ENCODE assay signal across 23 mouse cellular contexts in the genomic region with DNA sequence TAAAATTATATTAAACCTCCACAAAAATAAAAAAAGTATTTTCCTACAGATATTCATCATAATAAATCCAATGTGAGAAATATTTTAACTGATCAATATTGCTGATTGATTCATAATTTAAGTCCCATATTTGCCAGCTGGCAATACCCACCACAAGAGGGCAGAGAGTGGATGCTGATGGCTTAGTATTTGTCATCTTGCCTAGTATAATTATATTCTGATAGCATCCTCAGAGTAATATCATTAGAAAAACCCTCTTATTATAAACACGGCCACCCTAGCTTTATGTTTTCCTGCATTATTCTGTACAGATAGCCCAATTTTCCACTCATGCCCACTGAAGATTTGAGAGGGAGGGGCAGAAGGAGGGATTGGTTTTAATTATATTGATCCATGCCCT.
A peak's percentile ranks its signal among the peaks of the same experiment; 100 is the strongest.
DNase-seq lines count a peak whose midpoint lies in the region; ATAC-seq and TF ChIP-seq lines count a peak whose summit lies in the region.
"Had no signal": no experiment of that assay in that cellular context is flagged by ENCODE, and none has a peak within 500 bp of the region (broad histone marks: within the 10 kb centered on the region; RNA-seq: fewer than 3 reads in every experiment).

No protein-coding gene starts in this region.

- no peak for ATAC-seq in hindbrain, embryonic 14.5 days (ENCODE audit: low FRiP score)
- ATAC-seq in hindbrain, embryonic 16.5 days = no peak
- no peak for ATAC-seq in lung, embryonic 14.5 days (ENCODE audit: insufficient read depth)
- no peak for ATAC-seq in forebrain, postnatal 0 days
- ATAC-seq: activated CD4-positive, CD25-positive, alpha-beta regulatory T cell, adult 4 months; intestine, postnatal 0 days; liver, embryonic 12.5 days had no signal

- no peaks in the 10 kb centered on the region for H3K27me3 ChIP-seq in cerebellum, adult 2 months (ENCODE audit: control insufficient read depth, insufficient read depth, low read length)
- H3K27me3 ChIP-seq in hindbrain, embryonic 14.5 days (ENCODE audit: control insufficient read depth, insufficient read depth, low read length) = no peaks in the 10 kb centered on the region
- H3K27me3 ChIP-seq in hindbrain, embryonic 16.5 days (replicated peaks; ENCODE audit: control insufficient read depth, insufficient read depth, low read length) = no peaks in the 10 kb centered on the region
- H3K27me3 ChIP-seq in lung, embryonic 14.5 days (ENCODE audit: insufficient read depth, low read length) = no peaks in the 10 kb centered on the region
- no peaks in the 10 kb centered on the region for H3K27me3 ChIP-seq in forebrain, postnatal 0 days (ENCODE audit: insufficient read depth, low read length)
- H3K27me3 ChIP-seq: embryonic facial prominence, embryonic 12.5 days; hindbrain, embryonic 15.5 days; kidney, embryonic 15.5 days; limb, embryonic 13.5 days; liver, embryonic 12.5 days; neural tube, embryonic 15.5 days had no signal

- no peaks in the 10 kb centered on the region for H3K4me1 ChIP-seq in cerebellum, adult 2 months (ENCODE audit: control insufficient read depth, insufficient read depth, low read length)
- no peaks in the 10 kb centered on the region for H3K4me1 ChIP-seq in hindbrain, embryonic 14.5 days (replicated peaks; ENCODE audit: control insufficient read depth, insufficient read depth, low read length)
- H3K4me1 ChIP-seq in hindbrain, embryonic 16.5 days (ENCODE audit: control insufficient read depth, insufficient read depth, low read depth, low read length) = no peaks in the 10 kb centered on the region
- H3K4me1 ChIP-seq in lung, embryonic 14.5 days (ENCODE audit: insufficient read depth) = no peaks in the 10 kb centered on the region
- no peaks in the 10 kb centered on the region for H3K4me1 ChIP-seq in forebrain, postnatal 0 days (ENCODE audit: insufficient read depth)
- H3K4me1 ChIP-seq: embryonic facial prominence, embryonic 12.5 days; hindbrain, embryonic 15.5 days; kidney, embryonic 15.5 days; limb, embryonic 13.5 days; liver, embryonic 12.5 days; neural tube, embryonic 15.5 days had no signal

- H3K27ac ChIP-seq in cerebellum, adult 2 months (ENCODE audit: insufficient read depth, low read length) = no peak overlapping the region
- no peak overlapping the region for H3K27ac ChIP-seq in hindbrain, embryonic 14.5 days
- H3K27ac ChIP-seq in hindbrain, embryonic 16.5 days (ENCODE audit: low read depth, low read length) = no peak overlapping the region
- no peak overlapping the region for H3K27ac ChIP-seq in lung, embryonic 14.5 days (ENCODE audit: low read depth)
- no peak overlapping the region for H3K27ac ChIP-seq in forebrain, postnatal 0 days (ENCODE audit: low read depth, low read length)
- H3K27ac ChIP-seq: embryonic facial prominence, embryonic 12.5 days; hindbrain, embryonic 15.5 days; kidney, embryonic 15.5 days; limb, embryonic 13.5 days; liver, embryonic 12.5 days; neural tube, embryonic 15.5 days had no signal

- DNase-seq in cerebellum, postnatal 10 days = peak; percentile 14 to 30
- DNase-seq in cerebellum, adult 2 months = no peak
- DNase-seq in hindbrain, embryonic 14.5 days (ENCODE audit: low spot score) = peak; percentile 42
- no peak for DNase-seq in lung, embryonic 14.5 days
- DNase-seq in lung, adult 18-20 months = no peak
- peak; percentile 36 for DNase-seq in forebrain, postnatal 0 days
- DNase-seq in right cerebral cortex, postnatal 25 days = no peak
- DNase-seq: adrenal gland, adult 8-10 months; cerebellum, adult 9-10 months; gastrocnemius, postnatal 36 days; heart, postnatal 36 days; kidney, postnatal 4 days; lung, adult 2 months; lung, postnatal 4 days had no signal

- TF ChIP-seq POLR2A in cerebellum, adult 2 months (IDR thresholded peaks at IDR 0.05; ENCODE audit: borderline replicate concordance, insufficient read depth, low read length) = no peak

- H3K4me3 ChIP-seq in cerebellum, adult 2 months (replicated peaks; ENCODE audit: insufficient read depth, low read depth, low read length) = no peak overlapping the region
- H3K4me3 ChIP-seq in hindbrain, embryonic 14.5 days (replicated peaks; ENCODE audit: low read length) = no peak overlapping the region
- H3K4me3 ChIP-seq in hindbrain, embryonic 16.5 days (ENCODE audit: low read length) = no peak overlapping the region
- H3K4me3 ChIP-seq in lung, embryonic 14.5 days (ENCODE audit: low read depth, low read length) = no peak overlapping the region
- no peak overlapping the region for H3K4me3 ChIP-seq in forebrain, postnatal 0 days (ENCODE audit: low read depth, low read length)
- H3K4me3 ChIP-seq: embryonic facial prominence, embryonic 12.5 days; hindbrain, embryonic 15.5 days; kidney, embryonic 15.5 days; limb, embryonic 13.5 days; liver, embryonic 12.5 days; neural tube, embryonic 15.5 days had no signal

- H3K4me2 ChIP-seq in hindbrain, embryonic 14.5 days (replicated peaks) = no peak overlapping the region
- H3K4me2 ChIP-seq in hindbrain, embryonic 16.5 days (ENCODE audit: low read length) = no peak overlapping the region
- no peak overlapping the region for H3K4me2 ChIP-seq in lung, embryonic 14.5 days
- H3K4me2 ChIP-seq in forebrain, postnatal 0 days (ENCODE audit: low read depth) = no peak overlapping the region
- H3K4me2 ChIP-seq: embryonic facial prominence, embryonic 12.5 days; hindbrain, embryonic 15.5 days; kidney, embryonic 15.5 days; limb, embryonic 13.5 days; liver, embryonic 12.5 days; neural tube, embryonic 15.5 days had no signal

- no peaks in the 10 kb centered on the region for H3K36me3 ChIP-seq in hindbrain, embryonic 14.5 days (replicated peaks; ENCODE audit: control insufficient read depth, insufficient read depth)
- H3K36me3 ChIP-seq in hindbrain, embryonic 16.5 days (ENCODE audit: control insufficient read depth, insufficient read depth, low read length) = no peaks in the 10 kb centered on the region
- H3K36me3 ChIP-seq in lung, embryonic 14.5 days (ENCODE audit: insufficient read depth) = no peaks in the 10 kb centered on the region
- no peaks in the 10 kb centered on the region for H3K36me3 ChIP-seq in forebrain, postnatal 0 days (ENCODE audit: insufficient read depth)
- H3K36me3 ChIP-seq: embryonic facial prominence, embryonic 12.5 days; hindbrain, embryonic 15.5 days; kidney, embryonic 15.5 days; limb, embryonic 13.5 days; liver, embryonic 12.5 days; neural tube, embryonic 15.5 days had no signal

- no peak overlapping the region for H3K9ac ChIP-seq in hindbrain, embryonic 14.5 days
- H3K9ac ChIP-seq in hindbrain, embryonic 16.5 days (ENCODE audit: low read depth, low read length) = no peak overlapping the region
- no peak overlapping the region for H3K9ac ChIP-seq in lung, embryonic 14.5 days
- H3K9ac ChIP-seq in forebrain, postnatal 0 days = no peak overlapping the region
- H3K9ac ChIP-seq: embryonic facial prominence, embryonic 12.5 days; hindbrain, embryonic 15.5 days; kidney, embryonic 15.5 days; limb, embryonic 13.5 days; liver, embryonic 12.5 days; neural tube, embryonic 15.5 days had no signal

- TF ChIP-seq CTCF in cerebellum, adult 2 months (IDR thresholded peaks at IDR 0.05; ENCODE audit: borderline replicate concordance, insufficient read depth, low read depth, low read length) = no peak
- 0 out of 2 replicates have a peak, but pooled peaks have one; percentile 6 for TF ChIP-seq CTCF in lung, embryonic 14.5 days (IDR thresholded peaks at IDR 0.05; ENCODE audit: low read depth)
- peak; percentile 59 for TF ChIP-seq CTCF in forebrain, postnatal 0 days (IDR thresholded peaks at IDR 0.05; ENCODE audit: low read depth)

- 49% methylated on average over 1 of the region's 1 CpGs for WGBS in cerebellum, adult 2 months
- WGBS in hindbrain, embryonic 14.5 days = 57% methylated on average over 1 of the region's 1 CpGs
- 41% methylated on average over 1 of the region's 1 CpGs for WGBS in hindbrain, embryonic 16.5 days
- WGBS in lung, embryonic 14.5 days = 68% methylated on average over 1 of the region's 1 CpGs
- 54% methylated on average over 1 of the region's 1 CpGs for WGBS in forebrain, postnatal 0 days

- no peaks in the 10 kb centered on the region for H3K9me3 ChIP-seq in hindbrain, embryonic 14.5 days (ENCODE audit: control insufficient read depth, low read length)
- no peaks in the 10 kb centered on the region for H3K9me3 ChIP-seq in hindbrain, embryonic 16.5 days (ENCODE audit: control insufficient read depth, low read length)
- H3K9me3 ChIP-seq in lung, embryonic 14.5 days (ENCODE audit: low read depth, low read length) = no peaks in the 10 kb centered on the region
- no peaks in the 10 kb centered on the region for H3K9me3 ChIP-seq in forebrain, postnatal 0 days (ENCODE audit: low read length)
- H3K9me3 ChIP-seq: embryonic facial prominence, embryonic 12.5 days; hindbrain, embryonic 15.5 days; kidney, embryonic 15.5 days; limb, embryonic 13.5 days; liver, embryonic 12.5 days; neural tube, embryonic 15.5 days had no signal

Comparison
In these comparisons a context has a peak if more than half of its experiments do, and no peak if none do; other contexts are left out.
1. DNase-seq: peak in cerebellum, postnatal 10 days (2 of 2), hindbrain, embryonic 14.5 days (single experiment) and forebrain, postnatal 0 days (single experiment); none in cerebellum, adult 2 months (0 of 2), lung, embryonic 14.5 days (single experiment), lung, adult 18-20 months (0 of 2) and right cerebral cortex, postnatal 25 days (single experiment).